Mouse (Mus musculus) urinary bladder, postnatal 14 days (tissue): Measurements from ENCODE around the gene Tspan1.

Source experiments
- DNase-seq: peaks from one replicate; pipeline ENCODE4 v3.0.0; 2021; ENCODE audit warnings: low spot score

The Tspan1 gene

DNA sequence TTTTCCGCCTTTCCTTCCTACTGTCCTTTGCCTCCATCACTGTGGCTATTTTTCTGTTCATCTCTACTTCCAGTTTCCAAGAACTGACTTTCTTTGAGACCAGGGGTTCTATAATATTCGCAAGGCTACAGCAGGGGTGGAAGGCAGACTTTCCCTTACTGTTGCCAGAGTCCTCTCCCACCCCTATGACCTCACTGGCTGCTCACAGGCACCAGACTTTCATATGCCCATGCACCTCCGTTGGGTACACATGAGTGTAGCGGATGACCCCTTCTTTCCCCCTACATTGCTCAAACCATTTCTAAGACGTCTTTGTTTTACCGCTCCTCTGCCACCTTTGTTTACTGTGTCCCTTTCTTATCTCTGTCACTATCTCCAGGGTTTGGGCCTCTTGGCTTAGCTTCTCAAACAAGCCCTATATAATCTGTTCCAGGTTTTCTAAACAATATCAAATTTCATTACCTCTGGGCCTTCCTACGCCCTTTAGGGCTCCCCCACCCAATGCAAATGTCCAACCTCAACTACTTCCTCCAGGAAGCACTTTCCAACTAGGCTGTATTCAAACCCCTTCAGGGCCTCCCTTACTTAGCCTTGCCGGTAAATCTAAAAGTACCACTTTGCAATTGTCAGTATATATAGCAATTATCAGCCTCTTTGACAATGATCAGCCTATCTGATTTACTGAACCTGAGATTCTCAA, 1.5 kb downstream of the Tspan1 start:
- DNase-seq, result no peak

DNA sequence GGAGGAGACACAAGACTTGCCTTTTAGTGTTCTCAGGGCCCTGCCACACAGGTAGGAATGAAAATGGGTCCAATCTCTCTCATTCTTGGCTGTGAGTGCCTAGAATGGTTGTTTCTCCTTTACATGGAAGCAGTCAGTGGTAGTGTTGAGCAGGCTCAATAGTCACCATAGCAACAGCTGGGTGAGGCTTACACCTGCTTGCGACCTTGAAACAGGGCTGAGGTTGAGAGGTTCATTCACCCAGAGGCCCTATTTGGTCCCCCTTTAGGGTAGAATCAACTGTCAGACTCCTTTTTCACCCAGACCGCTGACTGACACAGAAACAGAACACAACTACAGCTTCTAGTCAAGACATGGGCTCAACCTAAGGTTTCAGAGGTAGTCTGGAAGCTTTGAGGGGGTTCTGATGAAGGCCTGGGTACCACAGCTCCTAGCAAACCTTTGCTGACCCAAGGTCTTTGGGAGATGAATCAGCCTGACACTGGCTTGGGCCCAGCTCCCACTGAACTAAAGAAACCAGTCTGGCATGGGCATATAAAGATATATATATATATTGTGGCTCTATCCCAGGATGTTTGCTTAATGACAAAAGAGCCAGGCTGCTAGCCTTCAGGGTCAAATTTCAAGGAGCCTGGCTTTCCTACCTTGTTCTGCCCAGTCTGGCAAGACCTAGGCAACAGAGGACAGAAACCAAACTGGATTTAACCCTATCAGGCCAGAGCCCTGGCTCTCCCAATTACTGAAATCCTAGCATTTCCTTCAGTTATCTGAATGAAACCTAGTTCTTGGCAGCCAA, 2.4 kb downstream of the Tspan1 start:
- DNase-seq, result no peak

DNA sequence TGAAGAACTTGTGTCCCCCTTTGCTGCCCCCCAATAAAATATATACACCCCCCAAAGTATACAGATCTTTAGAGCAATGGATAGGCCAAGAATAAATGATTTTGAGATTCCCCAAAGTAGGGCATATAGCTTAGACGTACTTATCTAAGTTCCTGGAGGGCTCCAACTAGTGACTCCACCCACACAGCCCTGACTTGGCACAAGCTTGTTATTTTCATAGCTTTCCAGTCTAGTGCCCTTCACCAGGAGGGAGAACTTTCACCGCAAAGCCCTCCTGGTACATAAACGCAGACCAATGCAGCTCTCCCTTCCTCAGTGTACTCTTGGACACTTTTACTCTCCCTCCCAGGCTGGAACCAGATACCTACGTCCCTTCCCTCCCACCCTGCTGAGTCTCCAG, 5.3 kb downstream of the Tspan1 start:
- no peak for DNase-seq

DNA sequence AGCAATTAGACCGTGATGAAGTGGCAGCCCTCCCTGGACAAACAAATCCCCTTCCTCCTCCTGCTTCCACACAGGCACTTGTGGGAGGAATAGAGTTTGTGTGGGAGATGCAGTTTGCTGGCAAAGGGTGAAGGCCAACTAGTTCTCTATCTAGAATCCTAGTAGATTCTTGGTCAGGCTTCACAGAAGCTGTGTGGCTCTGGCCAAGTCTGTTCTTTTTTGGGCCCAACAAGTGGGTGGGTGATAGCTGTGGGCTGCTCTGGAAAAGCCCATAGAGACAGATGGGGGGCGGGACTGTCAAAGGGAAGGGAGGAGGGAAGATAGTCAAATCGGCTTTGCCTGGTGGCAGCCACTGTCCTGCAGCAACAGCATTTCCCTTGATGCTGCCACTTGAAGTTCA, 6.6 kb downstream of the Tspan1 start:
- no peak for DNase-seq

DNA sequence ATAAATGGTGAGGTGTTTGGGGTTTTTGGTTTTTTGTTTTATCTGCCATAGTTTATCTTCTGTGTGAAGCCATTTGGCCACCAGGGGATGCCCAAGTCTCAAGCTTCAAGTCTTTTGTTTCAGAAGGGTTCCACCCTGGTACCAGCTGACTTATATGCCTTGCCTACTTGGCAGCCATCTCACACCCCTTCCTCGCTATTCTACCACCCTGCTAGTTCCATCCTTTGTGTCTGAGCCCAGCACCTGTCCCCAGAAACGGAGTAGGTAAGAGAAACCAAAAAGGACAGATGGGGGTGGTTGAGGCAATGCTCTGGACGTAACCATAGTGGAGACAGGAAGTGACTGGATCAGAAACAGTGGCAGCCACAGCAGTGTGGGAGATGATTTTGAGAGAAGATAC, 7.5 kb downstream of the Tspan1 start:
- no peak for DNase-seq

DNA sequence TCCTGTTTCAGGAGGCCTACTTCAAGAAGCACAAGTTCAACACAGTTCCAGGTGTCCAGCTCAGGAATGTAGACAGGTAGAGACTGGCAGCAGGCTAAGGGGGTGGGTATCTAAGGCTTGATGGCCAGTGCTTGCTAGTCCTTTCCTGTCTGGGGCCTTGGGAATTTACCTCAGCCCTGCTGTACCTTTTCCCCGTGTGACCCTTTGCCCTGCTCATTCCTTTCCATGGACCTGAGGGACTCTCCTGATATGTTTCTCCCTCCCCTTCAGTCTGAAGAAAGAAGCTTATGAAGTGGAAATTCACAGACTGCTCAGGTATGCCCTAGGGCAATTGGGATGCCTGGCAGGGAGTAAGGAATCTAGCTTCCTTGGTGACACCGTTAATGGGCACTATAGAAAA, 9.5 kb downstream of the Tspan1 start:
- peak; percentile 54 for DNase-seq

DNA sequence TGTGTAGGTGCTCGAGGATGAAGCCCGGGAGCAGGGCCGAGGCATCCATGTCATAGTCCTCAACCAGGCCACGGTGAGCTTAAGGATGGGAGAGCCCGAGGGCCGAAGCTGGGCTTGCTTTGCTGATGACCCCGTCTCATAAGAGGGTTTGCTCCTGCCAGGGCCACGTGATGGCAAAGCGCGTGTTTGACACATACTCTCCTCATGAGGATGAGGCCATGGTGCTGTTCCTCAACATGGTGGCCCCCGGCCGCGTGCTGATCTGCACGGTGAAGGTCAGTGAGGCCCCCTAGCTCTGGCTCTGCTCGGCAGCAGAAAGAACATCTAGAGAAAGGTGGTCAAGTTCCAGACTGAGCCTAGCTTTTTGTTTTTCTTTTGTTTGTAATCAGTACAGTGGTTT, 14.7 kb downstream of the Tspan1 start:
- DNase-seq, result no peak

DNA sequence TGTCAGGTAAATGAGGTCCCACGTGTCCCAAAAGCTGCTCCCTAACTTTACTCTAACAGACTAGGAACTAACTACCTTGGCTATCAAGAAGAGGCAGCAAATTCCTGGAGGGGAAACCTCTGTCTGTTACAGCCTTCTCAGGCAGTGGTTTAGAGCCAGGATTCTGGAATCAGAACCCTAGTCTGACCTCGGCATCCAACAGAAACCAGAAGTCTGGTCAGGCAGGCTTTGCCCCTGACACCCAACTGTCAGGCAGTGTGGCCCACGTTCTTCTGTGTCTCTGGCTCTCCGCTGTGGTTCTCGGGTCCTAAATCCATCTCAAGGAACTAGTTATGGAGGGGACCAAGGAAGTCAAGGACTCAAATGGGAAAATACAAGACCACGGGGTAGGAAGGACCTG, 16.2 kb downstream of the Tspan1 start, which contains the start of gene Lurap1:
TSS of gene Lurap1 (minus strand) at position 101 of the 400 bp plus-strand sequence.
- no peak for DNase-seq

DNA sequence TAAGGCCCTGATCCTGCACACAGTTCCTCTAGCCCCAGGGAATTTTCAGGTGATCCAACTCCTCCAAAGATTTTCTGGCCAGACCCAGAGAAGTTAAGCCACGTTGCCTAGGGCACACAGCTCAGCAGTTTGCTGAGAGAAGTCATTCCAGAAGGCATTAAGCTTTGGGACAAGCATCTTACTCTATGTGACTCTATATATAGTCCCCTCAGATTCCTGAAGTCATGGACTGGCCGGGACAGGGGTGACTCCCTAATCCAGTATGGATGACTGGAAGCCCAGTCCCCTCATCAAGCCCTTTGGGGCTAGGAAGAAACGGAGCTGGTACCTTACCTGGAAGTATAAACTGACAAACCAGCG, 16.6 kb downstream of the Tspan1 start:
- DNase-seq, result no peak

DNA sequence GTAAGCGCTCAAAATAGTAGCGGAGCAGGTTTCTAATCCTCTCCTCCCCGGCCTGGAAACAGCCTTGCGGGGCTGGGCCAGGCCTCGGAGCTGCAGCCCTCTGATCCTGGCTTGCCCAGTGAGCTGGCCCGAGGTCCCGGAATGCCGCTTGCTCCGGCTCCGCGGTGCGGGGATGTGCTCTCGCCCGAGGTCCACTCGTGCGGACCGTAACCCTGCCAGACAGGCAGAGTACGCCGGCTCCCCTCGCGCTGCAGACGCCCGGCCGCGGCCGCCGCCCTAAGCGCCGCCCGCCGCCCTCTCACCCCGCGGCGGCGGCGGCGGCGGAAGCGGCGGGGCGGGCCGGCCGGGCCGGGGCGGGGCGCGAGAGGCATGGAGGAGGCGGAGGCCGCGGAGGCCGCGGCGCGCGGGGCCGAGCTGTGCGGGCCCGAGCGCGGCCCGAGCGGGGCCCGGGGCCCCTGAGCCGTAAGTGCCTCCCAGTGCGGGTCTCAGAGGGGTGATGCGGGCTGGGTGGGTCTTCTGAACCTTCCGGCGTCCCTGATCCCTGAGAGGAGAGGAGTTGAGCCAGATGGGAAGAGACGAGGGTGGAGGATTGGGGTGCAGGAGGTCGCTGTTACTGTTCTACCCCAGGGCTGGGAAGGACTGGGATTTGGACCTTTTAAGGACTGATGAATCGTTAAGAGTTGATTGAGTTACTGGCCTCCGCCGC, 17.1 kb downstream of the Tspan1 start:
- DNase-seq, result peak; percentile 73

DNA sequence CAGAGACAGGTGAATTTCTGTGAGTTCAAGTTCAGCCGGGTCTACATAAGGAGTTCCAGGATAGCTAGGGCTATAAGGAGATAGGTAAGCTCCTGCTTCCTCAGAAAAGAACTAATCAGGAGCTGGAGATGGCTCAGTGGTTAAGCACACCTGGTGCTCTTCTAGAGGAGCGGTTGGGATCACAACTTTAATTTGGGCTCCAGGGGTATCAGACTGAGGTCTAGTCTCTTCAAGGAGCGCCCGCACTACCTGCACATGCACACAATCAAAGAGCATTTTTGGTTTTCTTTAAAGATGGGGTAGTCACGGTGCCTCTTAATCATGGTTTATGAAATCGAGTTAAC, 17.6 kb downstream of the Tspan1 start:
- DNase-seq, result no peak

DNA sequence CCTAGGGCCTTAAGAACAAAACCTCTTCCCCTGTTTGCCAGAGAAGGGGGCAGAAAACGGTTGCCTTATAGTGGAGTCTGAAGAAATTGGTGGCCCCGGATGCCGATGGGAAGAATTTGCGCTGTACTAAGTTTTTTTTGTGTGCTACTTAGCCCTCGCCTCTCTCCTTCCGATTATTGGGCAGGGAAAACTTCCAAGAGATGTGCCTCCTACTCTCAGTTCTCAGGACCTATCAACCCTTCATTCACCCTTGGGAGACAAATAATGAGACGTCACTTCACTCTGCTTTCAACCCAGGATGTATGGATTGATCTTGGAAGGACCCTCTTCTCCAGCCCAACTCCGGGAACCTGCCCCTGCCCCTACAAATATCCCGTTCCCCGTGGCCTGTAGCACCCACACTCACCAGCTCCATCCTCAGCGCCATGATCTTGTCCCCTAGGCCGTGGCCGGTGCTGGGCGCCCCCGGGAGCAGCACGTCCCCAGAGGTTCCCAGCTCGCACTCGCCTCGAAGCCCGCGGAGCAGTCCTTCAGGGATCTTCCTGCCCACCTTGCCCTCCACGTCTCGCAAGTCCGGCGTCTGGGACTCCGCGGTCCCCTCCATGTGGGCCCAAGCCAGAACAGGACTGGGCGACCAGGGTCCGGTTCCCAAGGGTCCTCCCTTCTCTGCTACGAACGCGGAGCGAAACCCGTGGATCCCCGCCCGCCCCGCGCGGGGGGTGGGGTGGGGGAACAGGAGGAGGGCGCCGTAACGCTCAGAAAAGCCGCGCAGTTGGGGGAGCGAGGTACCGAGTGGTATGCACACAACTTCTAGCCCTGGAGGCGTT, 23.3 kb downstream of the Tspan1 start:
- DNase-seq, result peak; percentile 68

DNA sequence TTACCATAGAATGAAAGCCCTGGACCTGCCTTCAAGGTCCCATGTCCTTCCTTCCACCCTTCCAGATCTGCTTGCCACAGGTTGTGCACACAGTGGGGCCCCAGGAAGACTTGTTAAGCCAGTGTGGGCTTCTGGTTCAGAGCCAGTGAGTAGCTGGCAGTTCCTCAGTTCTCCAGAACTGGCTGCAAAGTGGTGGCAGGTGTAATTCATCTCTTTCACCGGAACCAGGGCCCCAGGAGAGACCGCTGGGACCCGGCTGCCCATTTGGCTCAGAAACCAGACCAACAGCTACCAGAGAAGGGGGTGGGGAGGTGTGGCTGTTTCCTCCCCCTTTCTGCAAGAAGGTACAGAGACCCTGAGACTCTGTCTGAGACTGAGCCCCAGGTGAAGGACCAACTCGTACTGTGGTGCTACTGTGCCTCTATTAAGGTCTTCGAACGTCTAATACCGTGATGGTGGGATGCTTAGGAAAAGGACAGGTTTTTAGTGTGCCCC, 24.0 kb downstream of the Tspan1 start:
- no peak for DNase-seq

DNA sequence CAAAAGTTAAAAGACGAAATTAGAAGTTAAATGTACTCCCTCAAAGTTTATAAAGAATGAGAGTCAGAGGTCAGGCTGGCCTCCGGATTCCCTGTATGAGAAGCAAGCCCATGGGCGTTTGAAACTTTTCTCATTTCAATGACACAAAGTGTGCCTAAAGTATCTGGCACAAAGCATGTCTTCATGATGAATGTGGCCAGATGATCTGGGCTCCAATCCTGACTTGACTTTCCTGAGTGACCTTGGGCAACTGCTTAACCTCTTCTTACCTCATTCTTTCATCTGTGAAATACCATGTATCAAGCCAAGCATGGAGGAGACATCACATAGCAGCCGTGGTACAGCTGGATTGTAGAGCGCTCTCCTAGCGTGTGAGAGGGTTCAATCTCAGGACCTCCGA, 25.1 kb downstream of the Tspan1 start:
- no peak for DNase-seq

DNA sequence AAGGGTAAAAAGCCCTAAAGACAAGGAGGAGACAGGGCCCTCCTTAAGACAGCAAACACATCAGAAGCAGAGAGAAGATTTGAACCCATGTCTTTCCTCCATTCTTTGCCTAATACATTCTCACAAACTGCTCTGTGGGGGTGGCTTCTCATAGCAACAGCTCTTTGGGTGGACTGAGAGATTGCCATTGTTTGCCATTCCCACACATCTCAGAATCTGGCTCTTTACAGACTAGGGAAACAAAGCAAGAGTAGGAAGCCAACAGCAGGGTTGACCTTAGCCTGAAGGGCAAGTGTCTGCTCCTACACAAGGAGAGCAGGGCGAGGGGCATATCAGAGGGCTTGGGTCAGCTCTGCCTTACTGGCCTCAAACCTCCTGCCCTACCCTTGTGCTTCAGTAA, 25.7 kb downstream of the Tspan1 start:
- no peak for DNase-seq

DNA sequence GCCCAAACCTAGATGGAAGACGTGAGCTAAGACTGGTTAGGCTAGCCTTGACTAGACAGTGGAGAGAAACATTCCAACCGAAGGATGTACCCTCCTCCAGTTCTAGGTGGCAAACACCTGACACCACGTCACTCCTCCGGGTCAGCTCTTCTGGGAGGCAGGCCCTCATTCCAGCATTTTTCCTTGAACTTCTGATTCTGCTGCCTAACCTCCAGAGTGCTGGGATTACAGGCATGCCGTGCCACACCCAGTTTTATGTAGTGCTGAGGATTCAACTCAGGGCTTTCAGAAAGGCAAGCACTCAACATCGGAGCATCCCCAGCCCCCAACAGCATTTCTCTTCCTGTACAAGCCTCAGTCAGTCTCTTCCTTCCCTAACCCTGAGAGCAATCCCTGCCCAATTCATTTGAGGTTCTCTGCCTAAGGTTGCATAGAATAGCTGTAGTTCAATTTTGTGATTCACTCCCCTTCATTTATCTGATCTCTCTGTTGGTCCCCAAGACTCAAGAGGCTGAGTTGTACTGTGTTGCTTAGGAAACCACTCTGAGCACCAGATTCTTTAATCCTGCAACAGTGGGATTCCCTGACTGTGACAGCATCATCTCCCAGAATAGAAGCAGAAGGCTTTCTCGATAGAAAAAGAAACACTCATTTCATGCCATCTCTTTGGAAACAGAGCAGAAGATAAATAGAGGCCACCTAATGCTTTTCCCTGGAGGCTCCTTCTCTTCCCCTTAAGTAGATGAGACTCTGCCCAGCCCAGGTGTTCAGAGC, 26.4 kb downstream of the Tspan1 start:
- no peak for DNase-seq

DNA sequence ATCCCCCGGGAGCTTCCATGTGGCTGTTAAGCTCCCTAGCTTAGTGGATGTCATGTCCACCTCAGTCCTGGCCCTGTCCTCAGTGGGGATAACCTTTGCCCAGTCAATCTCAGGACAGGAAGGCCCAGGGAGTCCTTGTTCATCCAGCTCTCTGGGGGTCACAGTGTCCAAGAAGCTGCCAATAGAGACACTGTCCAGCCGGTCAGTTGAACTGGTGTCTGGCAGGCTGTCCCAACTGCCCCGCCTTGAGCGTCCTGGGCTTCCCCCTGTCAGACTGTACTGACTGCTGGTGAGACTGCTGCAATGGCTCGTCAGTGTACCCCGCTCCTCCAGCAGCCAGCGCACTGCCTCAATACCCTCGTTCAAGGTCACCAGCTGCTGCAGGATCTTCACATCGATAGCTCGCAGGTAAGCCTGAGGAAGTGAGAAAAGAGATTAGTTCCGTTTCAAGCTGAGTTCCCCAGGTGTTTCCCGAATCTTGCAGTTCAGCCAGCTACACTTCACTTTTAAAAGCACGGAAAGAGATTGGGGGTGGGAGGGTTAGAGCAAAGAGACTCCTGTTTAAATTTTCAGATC, 29.9 kb downstream of the Tspan1 start:
- DNase-seq, result no peak

DNA sequence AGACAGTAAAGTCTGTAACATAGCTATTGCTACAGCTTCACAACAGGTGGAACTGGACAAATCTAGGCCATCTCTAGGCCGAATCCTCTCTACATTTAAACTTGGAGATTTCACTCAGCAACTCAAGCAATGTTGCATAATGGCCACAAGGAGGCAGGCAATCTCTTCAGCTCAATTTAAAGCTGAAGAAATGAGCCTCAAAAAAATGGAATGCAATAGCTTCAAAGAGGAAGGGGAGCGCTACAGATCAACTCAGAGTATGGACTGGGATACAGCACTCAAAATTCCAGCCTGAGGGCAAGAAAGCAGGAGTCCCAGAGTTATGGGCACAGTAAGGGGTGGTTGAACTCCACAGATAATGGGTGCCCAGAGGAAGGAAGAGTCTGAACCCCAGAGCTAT, 32.4 kb downstream of the Tspan1 start:
- DNase-seq, result no peak

DNA sequence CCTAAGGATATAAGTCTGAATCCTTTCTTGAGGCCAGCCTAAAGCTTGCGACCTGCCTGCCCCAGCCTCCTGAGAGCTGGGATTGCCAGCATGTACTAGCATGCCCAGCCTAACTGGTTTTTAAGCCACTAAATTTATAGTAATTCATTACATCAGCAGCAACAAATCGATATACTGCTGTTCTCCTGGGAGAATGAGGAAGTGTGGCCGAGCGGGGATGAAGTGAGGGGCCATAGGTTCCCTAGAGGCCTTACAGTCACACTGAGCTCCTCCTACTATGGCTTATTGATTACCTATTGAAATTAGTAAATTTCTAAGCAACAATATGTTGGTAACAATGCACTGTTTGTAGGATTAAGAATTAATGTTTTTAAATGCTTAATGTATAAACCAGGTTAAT, 34.3 kb downstream of the Tspan1 start:
- no peak for DNase-seq

DNA sequence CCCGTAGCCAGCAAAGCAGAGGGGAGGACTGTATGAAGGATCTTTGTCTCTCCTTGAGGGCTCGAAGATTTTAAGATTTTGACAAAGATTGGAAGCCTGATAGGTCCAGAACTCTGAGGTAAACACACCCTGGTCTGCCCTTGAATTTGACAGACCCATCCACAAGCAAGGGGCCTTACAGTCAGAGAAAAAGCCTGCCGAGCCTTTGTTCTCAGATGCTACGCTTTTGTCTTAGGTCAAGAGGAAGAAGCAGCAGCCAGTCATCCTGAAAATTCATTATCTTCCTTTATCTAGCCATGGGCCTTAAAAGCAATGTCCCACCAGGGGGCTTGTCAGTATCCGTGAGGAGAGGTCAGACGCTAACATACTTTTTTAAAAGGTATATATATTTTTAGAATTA, 39.4 kb downstream of the Tspan1 start:
- no peak for DNase-seq

DNA sequence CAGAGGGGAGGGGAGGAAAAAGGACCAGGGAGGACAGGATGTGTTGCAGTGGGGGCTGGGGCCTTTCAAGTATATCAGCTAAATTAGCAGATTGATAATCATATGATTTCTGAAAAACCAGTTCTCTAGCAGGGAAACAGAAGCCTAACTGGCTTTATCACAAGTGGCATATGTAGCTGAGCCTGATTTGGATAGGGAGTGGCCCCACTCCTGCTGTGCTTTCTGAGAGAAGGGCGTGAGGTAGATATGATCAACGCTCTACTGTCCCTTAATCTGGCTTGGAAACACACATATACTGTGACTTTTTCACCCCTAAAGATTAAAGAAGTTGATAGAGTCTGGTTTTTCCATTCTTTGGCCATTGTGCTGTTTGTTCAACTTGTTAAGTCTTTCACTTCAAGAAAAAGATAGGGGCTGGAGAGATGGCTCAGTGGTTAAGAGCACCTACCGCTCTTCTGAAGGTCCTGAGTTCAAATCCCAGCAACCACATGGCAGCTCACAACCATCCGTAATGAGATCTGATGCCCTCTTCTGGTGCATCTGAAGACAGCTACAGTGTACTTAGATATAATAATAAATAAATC, 41.5 kb downstream of the Tspan1 start:
- no peak for DNase-seq
